Mouse (Mus musculus): Measurements from ENCODE around the gene 2310003L06Rik.

2310003L06Rik gene

DNA sequence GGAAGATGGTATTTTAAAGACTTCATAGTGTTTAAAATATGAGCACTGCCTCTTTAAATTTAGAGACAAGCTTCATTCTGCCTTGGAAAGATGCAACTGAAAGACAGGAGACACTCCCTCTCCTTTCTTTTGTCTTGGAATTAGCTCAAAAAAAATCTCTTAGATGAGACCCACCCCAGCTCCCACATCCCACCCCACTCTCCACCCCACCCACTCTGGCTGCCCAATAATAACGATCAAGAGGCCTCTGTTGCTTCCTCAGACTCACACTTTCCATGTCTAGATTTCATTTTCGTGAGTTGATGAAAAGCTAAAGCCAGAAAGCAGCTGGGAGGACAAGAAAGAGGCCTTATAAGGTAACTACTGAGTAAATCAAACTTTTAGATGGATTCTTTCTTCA, at the start of gene 2310003L06Rik, which contains the start of gene Gm28434:
2310003L06Rik (plus strand) TSS at position 259 of the 400 bp plus-strand sequence.
Gm28434 (plus strand) TSS at position 317 of the 400 bp plus-strand sequence.
- no peak for DNase-seq (ENCODE audit: low spot score in 2 of 2)

DNA sequence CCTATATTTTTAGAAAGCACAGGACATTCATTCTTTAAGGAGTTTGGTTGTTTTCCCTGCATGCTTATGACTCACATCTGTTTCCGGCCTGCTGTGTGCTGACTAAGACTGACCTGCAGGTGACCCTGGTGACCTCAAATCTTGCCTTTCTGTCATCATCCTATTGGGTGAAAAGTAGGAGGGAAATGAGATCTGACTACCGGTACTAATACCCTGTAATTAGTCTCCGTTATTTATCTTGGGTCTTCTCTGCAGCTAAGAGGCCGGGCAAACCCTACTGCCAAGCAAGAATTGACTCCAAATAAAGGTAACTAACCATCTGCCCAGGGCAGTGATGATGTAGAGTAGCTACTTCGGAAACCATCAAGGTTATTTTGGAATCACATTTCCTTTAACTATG, 43.9 kb upstream of the 2310003L06Rik start, which contains the start of gene Csn3:
Csn3 (plus strand) TSS at position 208 of the 400 bp plus-strand sequence.
- DNase-seq (ENCODE audit: low spot score in 2 of 2): no peak

DNA sequence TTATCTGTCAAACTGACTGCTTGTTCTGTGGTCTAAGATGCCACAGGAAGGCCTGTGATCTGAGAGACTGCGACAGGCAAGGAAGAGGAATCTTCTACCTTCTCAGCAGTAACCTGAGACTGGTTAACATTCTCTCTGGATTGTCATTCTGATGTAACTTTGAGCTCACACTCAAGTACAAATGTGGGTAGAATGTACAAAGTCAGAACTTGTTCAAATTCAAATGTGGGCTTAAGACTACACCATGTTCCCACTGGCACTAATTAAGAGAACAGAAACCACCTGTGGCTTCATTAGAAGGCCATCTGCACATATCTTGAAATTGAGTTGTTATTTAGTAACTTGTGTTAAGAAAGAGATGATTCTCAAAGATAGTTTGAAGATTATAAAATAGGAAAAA, 37.7 kb upstream of the 2310003L06Rik start:
- no peak for DNase-seq (ENCODE audit: low spot score in 2 of 2)

DNA sequence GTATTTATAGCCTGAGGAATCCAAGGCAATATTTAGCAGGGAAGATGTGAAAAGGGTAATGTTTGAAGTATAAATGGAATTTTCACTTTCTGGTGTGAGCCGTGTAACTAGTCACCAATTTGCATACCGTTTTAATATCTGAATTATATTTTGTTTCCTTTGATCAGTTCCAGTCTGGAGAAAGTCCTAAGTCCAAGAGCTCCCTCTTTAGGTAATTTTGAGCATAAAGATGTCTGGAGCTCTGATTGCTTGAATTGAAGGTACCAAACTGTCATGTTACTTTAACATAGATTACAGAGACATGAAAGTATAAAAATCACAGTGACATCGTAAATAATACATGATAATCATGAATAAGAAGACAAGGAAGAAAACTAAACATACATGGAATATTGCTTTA, 28.5 kb upstream of the 2310003L06Rik start:
- no peak for DNase-seq (ENCODE audit: low spot score in 2 of 2)

DNA sequence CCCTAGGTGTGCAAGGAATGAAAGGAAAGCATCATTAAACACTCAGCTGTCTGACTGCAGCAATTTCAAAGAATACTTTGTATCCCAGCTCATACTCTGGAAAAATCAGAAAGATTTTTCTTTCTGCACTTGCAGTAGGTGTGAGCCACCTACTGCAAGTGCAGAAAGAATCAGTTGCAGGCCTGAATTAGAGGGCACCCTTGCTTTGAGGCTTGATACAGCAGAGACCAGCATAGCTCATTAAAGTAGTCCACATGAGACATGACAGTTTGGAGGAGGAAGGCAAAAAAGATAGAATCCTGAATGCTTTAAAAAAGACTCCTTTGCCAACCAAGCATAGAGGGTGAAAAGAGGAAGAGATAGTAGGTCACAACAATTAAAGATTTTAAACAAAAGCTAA, 26.7 kb upstream of the 2310003L06Rik start:
- DNase-seq (ENCODE audit: low spot score in 2 of 2): no peak

DNA sequence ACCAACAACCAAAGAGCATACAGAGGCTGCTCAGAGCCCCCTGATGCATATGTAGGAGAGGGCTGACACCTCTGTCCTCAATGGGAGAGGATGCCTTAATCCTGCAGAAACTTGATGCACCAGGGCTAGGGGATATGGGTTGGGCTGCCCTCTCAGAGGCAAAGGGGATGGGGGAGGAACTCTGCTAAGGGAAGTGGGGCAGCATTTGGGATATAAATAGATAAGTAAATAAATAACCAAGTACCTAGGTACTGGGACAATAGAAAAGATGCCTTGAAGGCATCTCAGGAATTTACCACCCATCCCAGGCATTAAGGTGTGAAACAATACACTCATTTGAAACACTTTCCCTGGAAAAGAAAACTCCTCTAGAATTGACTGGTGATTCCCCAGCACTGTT, 17.4 kb upstream of the 2310003L06Rik start:
- no peak for DNase-seq (ENCODE audit: low spot score in 2 of 2)

DNA sequence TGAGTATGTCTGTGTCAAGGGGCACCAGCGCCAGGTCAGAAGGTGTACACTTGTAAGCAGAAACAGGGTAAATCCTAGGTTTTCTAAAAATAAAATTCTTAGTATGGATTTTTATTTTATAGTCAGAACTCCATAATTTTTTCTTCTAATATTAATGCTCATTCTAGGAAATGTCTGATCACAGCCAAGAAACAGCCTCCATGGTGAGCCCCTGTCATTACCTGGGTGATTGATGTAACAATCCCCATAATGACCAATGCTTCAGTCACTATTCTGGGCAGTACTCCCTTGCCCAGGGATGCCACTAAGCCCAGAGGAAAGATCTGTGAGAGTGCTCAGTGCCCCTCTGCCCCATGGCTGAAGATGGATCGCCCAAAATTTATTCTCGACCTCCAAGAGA, 9.9 kb downstream of the 2310003L06Rik start, which contains the start of gene Cabs1:
Cabs1 (plus strand) TSS at position 301 of the 400 bp plus-strand sequence.
- DNase-seq (ENCODE audit: low spot score in 2 of 2): no peak

DNA sequence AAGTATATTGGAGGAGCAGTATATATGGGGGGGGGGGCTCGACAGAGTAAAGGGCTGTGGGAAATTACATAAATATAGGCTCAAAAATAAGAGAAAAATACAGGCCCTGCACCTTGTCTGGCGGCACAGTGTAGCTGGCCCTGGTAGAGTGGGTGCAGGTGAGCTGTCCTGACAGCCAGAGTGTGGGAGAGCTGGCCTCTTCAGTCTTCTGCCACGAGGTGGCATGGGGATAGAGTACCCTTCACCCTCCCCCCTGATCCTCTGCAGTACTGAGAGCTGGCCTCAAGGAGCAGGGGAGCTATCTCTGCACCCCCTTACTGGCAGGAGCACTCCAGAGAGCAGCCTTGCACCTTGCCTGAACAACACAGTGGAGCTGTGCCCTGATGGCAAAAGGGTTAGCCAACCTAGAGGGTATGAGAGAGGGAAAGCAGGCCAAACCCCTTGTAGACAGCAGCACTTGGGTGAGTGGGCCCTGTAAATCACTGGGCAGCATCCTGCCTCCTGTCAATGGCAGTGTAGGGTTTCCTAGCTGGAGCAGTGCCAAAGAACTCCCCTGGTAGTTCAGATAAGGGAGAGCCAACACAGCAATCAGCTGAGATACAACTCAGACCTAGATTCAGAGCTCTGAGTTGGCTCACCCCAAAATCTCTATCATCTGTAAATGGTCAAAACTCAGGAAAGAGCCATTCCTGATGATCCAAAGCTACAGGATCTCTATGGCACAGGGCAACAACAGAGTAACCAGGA, 13.4 kb downstream of the 2310003L06Rik start:
- DNase-seq (ENCODE audit: low spot score in 2 of 2): no peak

DNA sequence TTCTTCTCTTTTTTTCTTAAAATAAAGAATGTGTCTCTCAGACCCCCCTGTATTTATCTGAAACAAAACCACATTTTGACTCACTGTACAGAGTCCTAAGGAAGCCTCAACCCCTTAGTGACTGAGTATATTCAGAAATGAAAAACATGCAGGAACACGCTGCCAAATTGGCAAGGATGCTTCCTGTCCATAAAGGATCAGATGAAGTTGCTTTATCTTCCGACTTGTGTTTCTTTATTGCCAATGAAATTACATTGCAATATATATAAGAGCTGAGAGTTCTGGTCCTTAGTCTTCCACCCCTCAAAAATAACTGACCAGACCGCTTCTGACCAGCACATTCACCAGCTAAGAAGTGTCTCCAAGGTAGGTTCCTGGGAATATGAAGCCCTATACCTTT, 33.0 kb downstream of the 2310003L06Rik start, which contains the start of gene Smr3a:
Smr3a (plus strand) TSS at position 301 of the 400 bp plus-strand sequence.
- no peak for DNase-seq (ENCODE audit: low spot score in 2 of 2)

DNA sequence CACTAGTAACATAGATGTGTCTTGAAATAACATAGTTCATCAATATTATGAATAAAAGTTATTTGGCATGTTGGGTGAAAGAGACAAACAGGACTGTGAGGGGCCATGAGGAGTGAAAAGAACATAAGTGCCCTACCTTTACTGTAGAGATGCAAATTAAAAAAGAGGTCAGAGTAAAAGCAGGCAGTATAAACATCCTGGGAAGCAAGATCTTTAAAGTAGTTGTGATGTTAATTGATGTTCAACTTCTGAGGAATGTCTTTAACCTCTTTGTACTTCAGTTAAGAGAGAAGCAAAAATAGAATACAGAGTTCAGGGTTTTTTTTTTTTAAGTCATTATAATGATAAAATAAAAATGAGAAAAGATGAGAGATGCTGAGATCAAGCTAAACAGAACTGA, 36.0 kb downstream of the 2310003L06Rik start:
- no peak for DNase-seq (ENCODE audit: low spot score in 2 of 2)

All from right cerebral cortex, adult 2 months (tissue).